ENCODE assay signal across 23 mouse cellular contexts in the genomic region with DNA sequence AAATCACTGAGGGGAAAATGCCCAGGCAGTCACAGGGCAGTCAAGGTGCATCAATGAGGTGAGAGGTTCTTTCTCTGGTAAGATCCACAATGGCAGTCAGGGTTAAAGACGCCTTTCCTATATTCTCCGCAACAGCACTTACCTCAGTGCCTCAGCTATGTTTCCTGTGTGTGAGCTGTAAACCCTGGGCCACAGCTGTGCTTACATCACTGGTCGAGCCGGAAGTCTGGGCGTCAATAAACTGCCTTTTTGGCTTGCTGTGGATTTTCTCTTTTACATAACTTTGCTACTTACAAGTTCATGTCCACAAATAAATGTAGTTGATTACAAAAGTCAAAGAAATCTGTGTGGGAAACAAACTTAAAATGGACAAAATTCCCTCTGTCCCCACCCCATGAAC. TPM values are rescaled to one million over a fixed set of nuclear protein-coding genes. Genes with fewer than 3 reads are reported as not detected.
DNase-seq lines count a peak whose midpoint lies in the region; ATAC-seq and TF ChIP-seq lines count a peak whose summit lies in the region.
"Had no signal": no experiment of that assay in that cellular context is flagged by ENCODE, and none has a peak within 500 bp of the region (broad histone marks: within the 10 kb centered on the region; RNA-seq: fewer than 3 reads in every experiment).

No protein-coding gene starts in this region.

- H3K9ac ChIP-seq in lung, postnatal 0 days (replicated peaks; ENCODE audit: low read depth): no peak overlapping the region
- no peak overlapping the region for H3K9ac ChIP-seq in heart, adult 2 months (ENCODE audit: low read depth, low read length)
- H3K9ac ChIP-seq: embryonic facial prominence, embryonic 15.5 days; heart, embryonic 15.5 days; hindbrain, embryonic 15.5 days; midbrain, embryonic 15.5 days; neural tube, embryonic 13.5 days had no signal

- no peak for ATAC-seq in lung, postnatal 0 days
- ATAC-seq: forebrain, embryonic 16.5 days; intestine, embryonic 16.5 days; midbrain, embryonic 15.5 days had no signal

- no peak for TF ChIP-seq POLR2A in lung, adult 2 months (IDR thresholded peaks at IDR 0.05; ENCODE audit: borderline replicate concordance, extremely low read depth, low read depth, low read length)
- no peak for TF ChIP-seq POLR2A in heart, adult 2 months (IDR thresholded peaks at IDR 0.05; ENCODE audit: insufficient read depth, low read depth, low read length)

- TF ChIP-seq EP300 in lung, postnatal 0 days (IDR thresholded peaks at IDR 0.05): no peak
- TF ChIP-seq EP300 in heart, adult 2 months (IDR thresholded peaks at IDR 0.05; ENCODE audit: insufficient read depth, low read depth, low read length): no peak

- intact Hi-C loops in heart, postnatal 10 days (cut with DNase I): no loop called here
- intact Hi-C loops in heart, adult 2 months (cut with DNase I): loop anchor here (10.0 kb wide), 1 partner anchor 334 kb away; no protein-coding TSS in a partner anchor

- H3K4me2 ChIP-seq in lung, postnatal 0 days (replicated peaks; ENCODE audit: low read depth, low read length): no peak overlapping the region
- H3K4me2 ChIP-seq: embryonic facial prominence, embryonic 15.5 days; heart, embryonic 15.5 days; hindbrain, embryonic 15.5 days; midbrain, embryonic 15.5 days; neural tube, embryonic 13.5 days had no signal

- no peak for TF ChIP-seq CTCF in lung, postnatal 0 days (IDR thresholded peaks at IDR 0.05)
- TF ChIP-seq CTCF in lung, adult 2 months (IDR thresholded peaks at IDR 0.05; ENCODE audit: insufficient read depth, low read length): no peak
- no peak for TF ChIP-seq CTCF in heart, adult 2 months (IDR thresholded peaks at IDR 0.05)

- peak; percentile 18 for DNase-seq in lung, postnatal 0 days (ENCODE audit: low spot score)
- no peak for DNase-seq in lung, adult 2 months
- peak; percentile 32 for DNase-seq in T-cell, adult 2 months (ENCODE audit: low spot score)
- DNase-seq in thymus, postnatal 0 days (ENCODE audit: low spot score): peak; percentile 61
- DNase-seq in kidney, adult 18-20 months: no peak
- no peak for DNase-seq in heart, postnatal 10 days
- no peak for DNase-seq in heart, adult 2 months
- DNase-seq: adrenal gland, postnatal 25 days; cerebellum, adult 9-10 months; gastrocnemius, postnatal 14 days; kidney, postnatal 25 days; lung, postnatal 4 days had no signal

- no peak overlapping the region for H3K27ac ChIP-seq in lung, postnatal 0 days (ENCODE audit: low read length)
- no peak overlapping the region for H3K27ac ChIP-seq in heart, adult 2 months
- H3K27ac ChIP-seq: embryonic facial prominence, embryonic 15.5 days; heart, embryonic 15.5 days; hindbrain, embryonic 15.5 days; layer of hippocampus, adult 2 months; midbrain, embryonic 15.5 days; neural tube, embryonic 13.5 days had no signal

- no peaks in the 10 kb centered on the region for H3K9me3 ChIP-seq in lung, postnatal 0 days (ENCODE audit: low read length)
- H3K9me3 ChIP-seq: embryonic facial prominence, embryonic 15.5 days; heart, embryonic 15.5 days; hindbrain, embryonic 15.5 days; midbrain, embryonic 15.5 days; neural tube, embryonic 13.5 days had no signal

- H3K79me2 ChIP-seq in heart, adult 2 months (replicated peaks; ENCODE audit: control insufficient read depth, insufficient read depth, low read length): no peaks in the 10 kb centered on the region

- no peak overlapping the region for H3K4me3 ChIP-seq in lung, postnatal 0 days (ENCODE audit: low read depth, low read length)
- no peak overlapping the region for H3K4me3 ChIP-seq in lung, adult 2 months (replicated peaks; ENCODE audit: extremely low read depth, low read depth, low read length)
- no peak overlapping the region for H3K4me3 ChIP-seq in heart, adult 2 months
- H3K4me3 ChIP-seq: embryonic facial prominence, embryonic 15.5 days; heart, embryonic 15.5 days; hindbrain, embryonic 15.5 days; layer of hippocampus, adult 2 months; midbrain, embryonic 15.5 days; neural tube, embryonic 13.5 days had no signal

- WGBS in lung, postnatal 0 days: 46% methylated on average over 5 of the region's 5 CpGs
- 35% methylated on average over 5 of the region's 5 CpGs for whole genome bisulfite sequencing in lung, adult 2 months
- 50% methylated on average over 5 of the region's 5 CpGs for WGBS in heart, adult 2 months

- H3K36me3 ChIP-seq in lung, postnatal 0 days (ENCODE audit: insufficient read depth, low read length): no peaks in the 10 kb centered on the region
- no peaks in the 10 kb centered on the region for H3K36me3 ChIP-seq in heart, adult 2 months (ENCODE audit: control insufficient read depth, insufficient read depth, low read length)
- H3K36me3 ChIP-seq: embryonic facial prominence, embryonic 15.5 days; heart, embryonic 15.5 days; hindbrain, embryonic 15.5 days; midbrain, embryonic 15.5 days; neural tube, embryonic 13.5 days had no signal

- H3K4me1 ChIP-seq in lung, postnatal 0 days (ENCODE audit: insufficient read depth, low read depth, low read length): no peaks in the 10 kb centered on the region
- no peaks in the 10 kb centered on the region for H3K4me1 ChIP-seq in lung, adult 2 months (ENCODE audit: control insufficient read depth, insufficient read depth, low read length)
- no peaks in the 10 kb centered on the region; the same call in none of the 2 replicates for H3K4me1 ChIP-seq in heart, adult 2 months (ENCODE audit: control insufficient read depth, insufficient read depth, low read length)
- H3K4me1 ChIP-seq: embryonic facial prominence, embryonic 15.5 days; heart, embryonic 15.5 days; hindbrain, embryonic 15.5 days; midbrain, embryonic 15.5 days; neural tube, embryonic 13.5 days had no signal

- H3K27me3 ChIP-seq in lung, postnatal 0 days (replicated peaks; ENCODE audit: insufficient read depth, low read length): no peaks in the 10 kb centered on the region
- no peaks in the 10 kb centered on the region for H3K27me3 ChIP-seq in heart, adult 2 months (ENCODE audit: control insufficient read depth, insufficient read depth, low read length)
- H3K27me3 ChIP-seq: embryonic facial prominence, embryonic 15.5 days; hindbrain, embryonic 15.5 days; midbrain, embryonic 15.5 days; neural tube, embryonic 13.5 days had no signal

RNA-seq across cellular contexts. Expression of gene Acoxl, which starts 42.4 kb away (rescaled TPM):
- 16.1 and 17.0 TPM in 2 replicates for polyA plus RNA-seq in lung, postnatal 0 days (2015; fragmentation: Nextera tagmentation; extraction: Ambion mirVana)
- 40.9 and 52.4 TPM in 2 replicates for polyA plus RNA-seq in lung, adult 2 months (2012; rRNA removed)
- 3.3 and 3.6 TPM in 2 replicates for polyA plus RNA-seq in thymus, postnatal 0 days (2015; fragmentation: Nextera tagmentation; extraction: Ambion mirVana)
- under 1 TPM in 1 of 2 experiments, not detected in 1; 0.10 TPM for total RNA-seq in heart, postnatal 10 days (2021)
- not detected for total RNA-seq in heart, adult 2 months (2021)
- 0.14 TPM in 1 of 2 replicates, not detected in the other for polyA plus RNA-seq in heart, adult 2 months (2012; rRNA removed)
- total RNA-seq: hematopoietic stem cell, adult 5-6 weeks; layer of hippocampus, adult 2 months; layer of hippocampus, postnatal 25 days; liver, adult 2 months had no signal
- polyA plus RNA-seq: forebrain, embryonic 16.5 days; hindbrain, embryonic 15.5 days; liver, adult 2 months had no signal

RNA-seq across cellular contexts. Expression of gene Bub1, which starts 49.4 kb away (rescaled TPM):
- 1.4 and 2.6 TPM in 2 replicates for polyA plus RNA-seq in lung, postnatal 0 days (2015; fragmentation: Nextera tagmentation; extraction: Ambion mirVana)
- 0.52 and 1.1 TPM in 2 replicates for polyA plus RNA-seq in lung, adult 2 months (2012; rRNA removed)
- 33.4 and 34.1 TPM in 2 replicates for polyA plus RNA-seq in thymus, postnatal 0 days (2015; fragmentation: Nextera tagmentation; extraction: Ambion mirVana)
- 1 to 10 TPM; 5.6 to 6.0 TPM for total RNA-seq in heart, postnatal 10 days (2021)
- total RNA-seq in heart, adult 2 months (2021): under 1 TPM in 1 of 2 experiments, not detected in 1; 0.29 TPM
- 0.21 and 0.32 TPM in 2 replicates for polyA plus RNA-seq in heart, adult 2 months (2012; rRNA removed)

Comparison
In these comparisons a context has a peak if more than half of its experiments do, and no peak if none do; other contexts are left out.
1. DNase-seq: peak in lung, postnatal 0 days (single experiment), T-cell, adult 2 months (single experiment) and thymus, postnatal 0 days (single experiment); none in lung, adult 2 months (single experiment), kidney, adult 18-20 months (single experiment), heart, postnatal 10 days (0 of 2) and heart, adult 2 months (0 of 2).